14 mouse cellular contexts compared by ENCODE assay signal in the genomic region with DNA sequence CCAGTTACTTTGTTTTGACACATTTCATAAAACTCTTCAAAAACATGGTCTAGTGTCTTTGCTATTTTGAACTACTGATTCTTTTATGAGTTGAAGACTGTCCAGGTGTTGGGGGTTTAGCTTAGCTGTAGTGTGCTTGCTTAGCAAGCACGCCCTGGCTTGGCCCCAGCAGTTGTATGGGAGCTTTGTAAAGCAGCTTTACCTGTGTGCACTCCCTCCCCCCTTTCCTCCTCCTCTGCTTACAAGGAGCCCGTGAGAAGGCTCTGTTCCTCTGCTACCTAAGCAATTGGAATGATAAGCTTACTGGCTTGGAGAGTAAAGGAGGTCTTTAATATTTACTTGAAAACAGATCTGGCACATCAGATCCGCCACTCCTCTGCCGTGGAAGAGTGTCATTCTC.
"Had no signal": no experiment of that assay in that cellular context is flagged by ENCODE, and none has a peak within 500 bp of the region (broad histone marks: within the 10 kb centered on the region; RNA-seq: fewer than 3 reads in every experiment).

No protein-coding gene starts in this region.

- H3K9ac ChIP-seq: hindbrain, embryonic 15.5 days; liver, embryonic 15.5 days; midbrain, embryonic 15.5 days; neural tube, embryonic 12.5 days had no signal

- H3K36me3 ChIP-seq: hindbrain, embryonic 15.5 days; midbrain, embryonic 15.5 days had no signal

- H3K4me2 ChIP-seq: hindbrain, embryonic 15.5 days; liver, embryonic 11.5 days; liver, embryonic 15.5 days; midbrain, embryonic 11.5 days; midbrain, embryonic 15.5 days; neural tube, embryonic 12.5 days had no signal

- H3K27me3 ChIP-seq: hindbrain, embryonic 15.5 days; liver, embryonic 15.5 days; megakaryocyte, embryonic 14.5 days; midbrain, embryonic 15.5 days had no signal

- H3K9me3 ChIP-seq: hindbrain, embryonic 15.5 days; limb, embryonic 10.5 days; liver, embryonic 15.5 days; megakaryocyte, embryonic 14.5 days; midbrain, embryonic 15.5 days had no signal

- H3K4me1 ChIP-seq: hindbrain, embryonic 15.5 days; limb, embryonic 10.5 days; midbrain, embryonic 15.5 days had no signal

- H3K4me3 ChIP-seq: hindbrain, embryonic 15.5 days; left cerebral cortex, adult 2 months; limb, embryonic 10.5 days; liver, embryonic 15.5 days; megakaryocyte, embryonic 14.5 days; midbrain, embryonic 15.5 days; neural tube, embryonic 12.5 days had no signal

- H3K27ac ChIP-seq: hindbrain, embryonic 15.5 days; left cerebral cortex, adult 2 months; limb, embryonic 10.5 days; liver, embryonic 15.5 days; macrophage; midbrain, embryonic 15.5 days; neural tube, embryonic 12.5 days had no signal

- DNase-seq: kidney, adult 8-10 months; kidney, postnatal 25 days; right cerebral cortex, postnatal 14 days had no signal

- ATAC-seq: intestine, embryonic 16.5 days; midbrain, embryonic 15.5 days had no signal
